Mouse (Mus musculus): ENCODE measurements around the gene Zcchc9. TPM values are rescaled to one million over a fixed set of nuclear protein-coding genes. Genes with fewer than 3 reads are reported as not detected.
A peak's percentile ranks its signal among the peaks of the same experiment; 100 is the strongest.

The Zcchc9 gene
- polyA plus RNA-seq, 1 experiment = 16.4 TPM

- H3K36me3 ChIP-seq (ENCODE audit: control insufficient read depth, insufficient read depth) = no peaks in the 10 kb centered on the region
- H3K79me3 ChIP-seq (ENCODE audit: low read depth) = no peaks in the 10 kb centered on the region
- TF ChIP-seq MYOG (IDR thresholded peaks at IDR 0.05; ENCODE audit: control insufficient read depth, extremely low read depth, insufficient read length) (no peak), CEBPB (IDR thresholded peaks at IDR 0.05; ENCODE audit: low read depth) (no peak), MAX (IDR thresholded peaks at IDR 0.05) (no peak), USF1 (IDR thresholded peaks at IDR 0.05; ENCODE audit: low read depth) (no peak), MYOD1 (IDR thresholded peaks at IDR 0.05; ENCODE audit: control insufficient read depth, insufficient read length, low read depth) (no peak), CTCF (IDR thresholded peaks at IDR 0.05; ENCODE audit: control insufficient read depth, insufficient read depth, insufficient read length) (no peak), FOSL1 (IDR thresholded peaks at IDR 0.05; ENCODE audit: insufficient read depth, low read length, poor library complexity, severe bottlenecking) (no peak)
- no peaks in the 10 kb centered on the region for H3K79me2 ChIP-seq (ENCODE audit: control insufficient read depth, insufficient read depth)
- H3ac ChIP-seq (ENCODE audit: control insufficient read depth, insufficient read length, low read depth) = no peak overlapping the region
- H3K4me3 ChIP-seq (ENCODE audit: insufficient read depth, poor library complexity, severe bottlenecking) = no peak overlapping the region
- H3K27me3 ChIP-seq (ENCODE audit: control insufficient read depth, insufficient read depth, insufficient read length) = no peaks in the 10 kb centered on the region
Measured at GRCm38 (mm10) chr13:91760302-91761050, 47.0 kb downstream of the Zcchc9 start.

GRCm38 (mm10) chr13:91759791-91760190 lies 47.7 kb downstream of the Zcchc9 start:
- no peak overlapping the region for H3K4me3 ChIP-seq (ENCODE audit: insufficient read depth, poor library complexity, severe bottlenecking)
- no peaks in the 10 kb centered on the region for H3K79me3 ChIP-seq (ENCODE audit: low read depth)
- H3ac ChIP-seq (ENCODE audit: control insufficient read depth, insufficient read length, low read depth) = no peak overlapping the region
- H3K79me2 ChIP-seq (ENCODE audit: control insufficient read depth, insufficient read depth) = no peaks in the 10 kb centered on the region
- no peaks in the 10 kb centered on the region for H3K27me3 ChIP-seq (ENCODE audit: control insufficient read depth, insufficient read depth, insufficient read length)
- H3K36me3 ChIP-seq (ENCODE audit: control insufficient read depth, insufficient read depth) = no peaks in the 10 kb centered on the region
- TF ChIP-seq MYOG (IDR thresholded peaks at IDR 0.05; ENCODE audit: control insufficient read depth, extremely low read depth, insufficient read length) (no peak), CTCF (IDR thresholded peaks at IDR 0.05; ENCODE audit: control insufficient read depth, insufficient read depth, insufficient read length) (no peak), MYOD1 (IDR thresholded peaks at IDR 0.05; ENCODE audit: control insufficient read depth, insufficient read length, low read depth) (no peak)

GRCm38 (mm10) chr13:91758316-91759048 lies 49.0 kb downstream of the Zcchc9 start:
- H3K27me3 ChIP-seq (ENCODE audit: control insufficient read depth, insufficient read depth, insufficient read length) = no peaks in the 10 kb centered on the region
- no peaks in the 10 kb centered on the region for H3K36me3 ChIP-seq (ENCODE audit: control insufficient read depth, insufficient read depth)
- TF ChIP-seq USF1 (IDR thresholded peaks at IDR 0.05; ENCODE audit: low read depth) (no peak), CTCF (IDR thresholded peaks at IDR 0.05; ENCODE audit: control insufficient read depth, insufficient read depth, insufficient read length) (no peak), MYOG (IDR thresholded peaks at IDR 0.05; ENCODE audit: control insufficient read depth, extremely low read depth, insufficient read length) (no peak), MYOD1 (IDR thresholded peaks at IDR 0.05; ENCODE audit: control insufficient read depth, insufficient read length, low read depth) (no peak), FOSL1 (IDR thresholded peaks at IDR 0.05; ENCODE audit: insufficient read depth, low read length, poor library complexity, severe bottlenecking) (no peak), CEBPB (IDR thresholded peaks at IDR 0.05; ENCODE audit: low read depth) (no peak), MAX (IDR thresholded peaks at IDR 0.05) (no peak)
- no peaks in the 10 kb centered on the region for H3K79me3 ChIP-seq (ENCODE audit: low read depth)
- no peak overlapping the region for H3K4me3 ChIP-seq (ENCODE audit: insufficient read depth, poor library complexity, severe bottlenecking)
- no peaks in the 10 kb centered on the region for H3K79me2 ChIP-seq (ENCODE audit: control insufficient read depth, insufficient read depth)
- H3ac ChIP-seq (ENCODE audit: control insufficient read depth, insufficient read length, low read depth) = no peak overlapping the region

DNA sequence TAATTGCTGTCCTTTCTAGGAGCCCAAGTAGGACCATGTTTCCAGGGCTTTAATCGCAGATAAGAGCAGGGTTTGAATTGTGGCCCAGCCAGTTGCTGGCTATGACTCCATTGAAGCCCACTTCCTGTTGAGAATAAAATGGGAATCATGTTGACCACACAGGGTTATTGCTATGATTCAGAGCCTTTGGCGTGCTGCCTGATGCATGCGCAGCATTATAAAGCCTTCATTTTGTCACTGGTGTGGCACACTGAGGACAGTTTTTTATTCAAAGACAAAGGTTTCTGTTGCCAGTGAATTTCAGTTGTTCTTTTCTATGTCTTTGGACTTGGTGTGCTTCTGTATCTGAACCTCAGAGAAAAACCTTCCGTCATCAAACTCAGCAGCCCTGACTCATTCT lies 51.3 kb downstream of the Zcchc9 start:
- peak; percentile 30 for TF ChIP-seq MYOD1 (IDR thresholded peaks at IDR 0.05; ENCODE audit: control insufficient read depth, insufficient read length, low read depth)
- no peak for TF ChIP-seq MYOG (IDR thresholded peaks at IDR 0.05; ENCODE audit: control insufficient read depth, extremely low read depth, insufficient read length)

DNA sequence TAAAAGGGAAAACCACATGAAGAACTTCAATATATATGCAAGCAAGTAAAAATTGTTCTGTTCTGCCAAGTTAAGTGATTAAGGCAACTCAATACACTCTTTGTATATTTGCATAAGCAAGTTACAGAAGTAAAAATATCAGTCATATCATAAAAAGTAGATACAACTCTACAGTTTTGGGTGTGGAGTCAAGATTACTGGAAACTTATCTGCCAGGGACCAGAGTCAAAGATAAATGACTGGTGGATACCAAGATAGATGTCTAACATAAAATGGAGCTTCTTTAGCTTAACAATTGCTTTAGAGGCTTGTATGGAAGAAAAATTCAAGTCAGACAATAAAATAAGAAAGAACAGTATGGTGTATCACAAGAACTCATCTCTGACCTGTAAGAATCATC lies 52.7 kb downstream of the Zcchc9 start:
- Histone ChIP-seq H3K79me2 (ENCODE audit: control insufficient read depth, insufficient read depth) (no peaks in the 10 kb centered on the region), H3ac (ENCODE audit: control insufficient read depth, insufficient read length, low read depth) (no peak overlapping the region), H3K79me3 (ENCODE audit: low read depth) (no peaks in the 10 kb centered on the region), H3K27me3 (ENCODE audit: control insufficient read depth, insufficient read depth, insufficient read length) (no peaks in the 10 kb centered on the region), H3K36me3 (ENCODE audit: control insufficient read depth, insufficient read depth) (no peaks in the 10 kb centered on the region), H3K4me3 (ENCODE audit: insufficient read depth, poor library complexity, severe bottlenecking) (no peak overlapping the region)
- TF ChIP-seq MYOD1 (IDR thresholded peaks at IDR 0.05; ENCODE audit: control insufficient read depth, insufficient read length, low read depth) (no peak), MAX (IDR thresholded peaks at IDR 0.05) (no peak), FOSL1 (IDR thresholded peaks at IDR 0.05; ENCODE audit: insufficient read depth, low read length, poor library complexity, severe bottlenecking) (no peak), CTCF (IDR thresholded peaks at IDR 0.05; ENCODE audit: control insufficient read depth, insufficient read depth, insufficient read length) (no peak), CEBPB (IDR thresholded peaks at IDR 0.05; ENCODE audit: low read depth) (no peak), USF1 (IDR thresholded peaks at IDR 0.05; ENCODE audit: low read depth) (no peak), MYOG (IDR thresholded peaks at IDR 0.05; ENCODE audit: control insufficient read depth, extremely low read depth, insufficient read length) (no peak)

More for the DNA sequence above, 51.3 kb downstream of the Zcchc9 start:
- no peak overlapping the region for H3K4me3 ChIP-seq (ENCODE audit: insufficient read depth, poor library complexity, severe bottlenecking)
- H3K27me3 ChIP-seq (ENCODE audit: control insufficient read depth, insufficient read depth, insufficient read length) = no peaks in the 10 kb centered on the region
- no peak overlapping the region for H3ac ChIP-seq (ENCODE audit: control insufficient read depth, insufficient read length, low read depth)
- H3K79me2 ChIP-seq (ENCODE audit: control insufficient read depth, insufficient read depth) = no peaks in the 10 kb centered on the region
- H3K36me3 ChIP-seq (ENCODE audit: control insufficient read depth, insufficient read depth) = no peaks in the 10 kb centered on the region
- no peaks in the 10 kb centered on the region for H3K79me3 ChIP-seq (ENCODE audit: low read depth)

All from C2C12 (cell line).